Mouse (Mus musculus) kidney, embryonic 14.5 days (tissue): Measurements from ENCODE around the gene H2-Q1. TPM values are rescaled to one million over a fixed set of nuclear protein-coding genes. Genes with fewer than 3 reads are reported as not detected.
"Not testable (repeated sequence)": the region's sequence is repeated elsewhere in the genome, so short reads cannot be mapped to it uniquely, and the experiment has no call there.

Experiments used
- ATAC-seq: fragments of 200-750 bp; cut with Nextera tagmentation; 2 replicates; pipeline ENCODE4 v1.8.0; 2017; ENCODE audit warnings: moderate number of reproducible peaks, mild to moderate bottlenecking, moderate TSS enrichment, moderate library complexity; ENCODE audit not compliant: low FRiP score, low TSS enrichment
- H3K27ac ChIP-seq: fragments of 300-500 bp; sonication (generic); 2 replicates; pipeline ENCODE4 v1.5.1; 2014; ENCODE audit warnings: low read depth, mild to moderate bottlenecking, low read length, moderate library complexity, mixed read lengths
- H3K27me3 ChIP-seq: fragments of 300-500 bp; sonication (generic); 2 replicates; pipeline ENCODE4 v1.6.1; 2014; ENCODE audit warnings: mild to moderate bottlenecking, low read length; ENCODE audit not compliant: control insufficient read depth, insufficient read depth
- H3K36me3 ChIP-seq: fragments of 300-500 bp; sonication (generic); 2 replicates; pipeline ENCODE4 v1.6.1; 2014; ENCODE audit warnings: low read length, mixed read lengths; ENCODE audit not compliant: control insufficient read depth, insufficient read depth
- H3K4me1 ChIP-seq: fragments of 300-500 bp; sonication (generic); 2 replicates; pipeline ENCODE4 v1.6.1; 2014; ENCODE audit warnings: low read length, mixed read lengths; ENCODE audit not compliant: control insufficient read depth, insufficient read depth
- H3K4me2 ChIP-seq: fragments of 300-500 bp; sonication (generic); replicated peaks from 2 replicates; pipeline ENCODE4 v1.6.1; 2014; ENCODE audit warnings: low read depth, mild to moderate bottlenecking, low read length
- H3K4me3 ChIP-seq: fragments of 300-500 bp; sonication (generic); 2 replicates; pipeline ENCODE4 v1.5.1; 2014; ENCODE audit warnings: mild to moderate bottlenecking, low read length
- H3K9ac ChIP-seq: fragments of 300-500 bp; sonication (generic); 2 replicates; pipeline ENCODE4 v1.6.1; 2014; ENCODE audit warnings: low read depth, mild to moderate bottlenecking, low read length, moderate library complexity
- H3K9me3 ChIP-seq: fragments of 300-500 bp; sonication (generic); 2 replicates; pipeline ENCODE4 v1.6.1; 2016; ENCODE audit warnings: low read length; ENCODE audit not compliant: control insufficient read depth
- WGBS: fragments of 180-500 bp; shearing (Covaris S2); extraction: QIAGEN DNeasy Blood & Tissue Kit; methylation state at CpG from one replicate; pipeline ENCODE4 v1.1.7; 2014; 5-methylcytosine and 5-hydroxymethylcytosine counted together
- polyA plus RNA-seq: library from polyadenylated mRNA; unstranded; fragments of >200 nt; fragmentation: Nextera tagmentation; extraction: Ambion mirVana; gene quantifications from 2 replicates; pipeline ENCODE4 v1.2.1, GENCODE M21; 2014

The H2-Q1 gene
- polyA plus RNA-seq, 1 experiment from 2014 or later, result not detected

- H3K27me3 ChIP-seq, H3K4me3 ChIP-seq, H3K9ac ChIP-seq, H3K9me3 ChIP-seq, ATAC-seq, H3K4me1 ChIP-seq, H3K4me2 ChIP-seq, H3K27ac ChIP-seq, H3K36me3 ChIP-seq: not testable (repeated sequence)
- 64% methylated on average over 3 of the region's 3 CpGs for WGBS
Measured at GRCm38 (mm10) chr17:35329714-35330113, 9.5 kb downstream of the H2-Q1 start.

- not testable (repeated sequence) for ATAC-seq, H3K27me3 ChIP-seq, H3K27ac ChIP-seq, H3K4me1 ChIP-seq, H3K4me3 ChIP-seq, H3K4me2 ChIP-seq, H3K9ac ChIP-seq, H3K9me3 ChIP-seq, H3K36me3 ChIP-seq
- WGBS, result 54% methylated on average over 6 of the region's 6 CpGs
Measured at GRCm38 (mm10) chr17:35331546-35331945, 11.3 kb downstream of the H2-Q1 start.

GRCm38 (mm10) chr17:35342071-35342671, 22.0 kb downstream of the H2-Q1 start, which contains the start of gene H2-Q2:
H2-Q2 (plus strand) TSS chr17:35342242.
- peaks cover 5% of the 10 kb centered on the region; the same call in 1 of the 2 replicates for H3K4me1 ChIP-seq
- no peak for ATAC-seq
- peak within 1 kb of the TSS; percentile 41 for H3K4me3 ChIP-seq
- no peaks in the 10 kb centered on the region for H3K36me3 ChIP-seq
- no peak within 1 kb of the TSS for H3K27ac ChIP-seq
- WGBS, result under 1% methylated on average over 37 of the region's 40 CpGs
- no peaks in the 10 kb centered on the region for H3K9me3 ChIP-seq
- peak within 1 kb of the TSS; percentile 65 for H3K4me2 ChIP-seq
- peaks cover 37% of the 10 kb centered on the region for H3K27me3 ChIP-seq
- 0 out of 2 replicates have a peak within 1 kb of the TSS, but pooled peaks have one; percentile 18 for H3K9ac ChIP-seq

GRCm38 (mm10) chr17:35342711-35343476, 22.7 kb downstream of the H2-Q1 start:
- Histone ChIP-seq H3K9ac (0 out of 2 replicates have a peak overlapping the region, but pooled peaks have one; percentile 18), H3K27ac (no peak overlapping the region), H3K27me3 (peaks cover 37% of the 10 kb centered on the region), H3K4me3 (peak overlapping the region; percentile 41), H3K36me3 (no peaks in the 10 kb centered on the region), H3K9me3 (no peaks in the 10 kb centered on the region), H3K4me2 (peak overlapping the region; percentile 65), H3K4me1 (peaks cover 5% of the 10 kb centered on the region; the same call in 1 of the 2 replicates)
- no peak for ATAC-seq
- WGBS, result 3% methylated on average over 44 of the region's 46 CpGs

GRCm38 (mm10) chr17:35347659-35348058, 27.5 kb downstream of the H2-Q1 start:
- not testable (repeated sequence) for H3K4me3 ChIP-seq, H3K9me3 ChIP-seq, H3K36me3 ChIP-seq, ATAC-seq, H3K9ac ChIP-seq, H3K4me2 ChIP-seq, H3K4me1 ChIP-seq, H3K27ac ChIP-seq
- peaks cover 14% of the 10 kb centered on the region for H3K27me3 ChIP-seq

GRCm38 (mm10) chr17:35353275-35353674, 33.1 kb downstream of the H2-Q1 start:
- not testable (repeated sequence) for H3K4me2 ChIP-seq, H3K4me3 ChIP-seq, H3K27ac ChIP-seq, H3K36me3 ChIP-seq, H3K9ac ChIP-seq, H3K9me3 ChIP-seq, H3K27me3 ChIP-seq, H3K4me1 ChIP-seq, ATAC-seq
- 57% methylated on average over 6 of the region's 6 CpGs for WGBS

GRCm38 (mm10) chr17:35354071-35354470, 33.9 kb downstream of the H2-Q1 start:
- 0 out of 2 replicates have a peak, but pooled peaks cover under 1% of the 10 kb centered on the region for H3K4me1 ChIP-seq
- no peaks in the 10 kb centered on the region for H3K36me3 ChIP-seq
- no peak overlapping the region for H3K9ac ChIP-seq
- H3K4me2 ChIP-seq, result no peak overlapping the region
- H3K27me3 ChIP-seq, result peaks cover 5% of the 10 kb centered on the region; the same call in 1 of the 2 replicates
- no peaks in the 10 kb centered on the region for H3K9me3 ChIP-seq
- no peak overlapping the region for H3K4me3 ChIP-seq
- WGBS, result 73% methylated on average over 2 of the region's 2 CpGs
- ATAC-seq, result no peak
- H3K27ac ChIP-seq, result no peak overlapping the region

GRCm38 (mm10) chr17:35357086-35357485, 36.9 kb downstream of the H2-Q1 start:
- no peak for ATAC-seq
- 61% methylated on average over 1 of the region's 1 CpGs for WGBS

More at GRCm38 (mm10) chr17:35357086-35357485, 36.9 kb downstream of the H2-Q1 start:
- Histone ChIP-seq H3K36me3 (no peaks in the 10 kb centered on the region), H3K27me3 (peaks cover 11% of the 10 kb centered on the region; the same call in 1 of the 2 replicates), H3K27ac (no peak overlapping the region), H3K9ac (no peak overlapping the region), H3K9me3 (no peaks in the 10 kb centered on the region), H3K4me2 (no peak overlapping the region), H3K4me1 (0 out of 2 replicates have a peak, but pooled peaks cover 4% of the 10 kb centered on the region), H3K4me3 (no peak overlapping the region)
